Mouse (Mus musculus) myocyte (in vitro differentiated cells): Measurements from ENCODE around the gene Trpm5. TPM values are rescaled to one million over a fixed set of nuclear protein-coding genes. Genes with fewer than 3 reads are reported as not detected.
A peak's percentile ranks its signal among the peaks of the same experiment; 100 is the strongest.

Experiments used
- H3K27me3 ChIP-seq: one replicate; pipeline ENCODE4 v1.6.1; 2011; ENCODE audit not compliant: control insufficient read depth, insufficient read depth, insufficient read length
- H3K36me3 ChIP-seq: one replicate; pipeline ENCODE4 v1.6.1; 2011; ENCODE audit not compliant: control insufficient read depth, insufficient read depth
- H3K4me2 ChIP-seq: one replicate; pipeline ENCODE4 v1.6.1; 2011; ENCODE audit warnings: low read depth, control low read depth
- H3K4me3 ChIP-seq: one replicate; pipeline ENCODE4 v1.5.1; 2011; ENCODE audit warnings: mild to moderate bottlenecking, control low read depth, moderate library complexity
- H3K79me2 ChIP-seq: one replicate; pipeline ENCODE4 v1.6.1; 2011; ENCODE audit not compliant: control insufficient read depth, insufficient read depth
- H3ac ChIP-seq: one replicate; pipeline ENCODE4 v1.6.1; 2011; ENCODE audit not compliant: control insufficient read depth, insufficient read length
- CEBPB ChIP-seq: IDR thresholded peaks from 2 replicates; pipeline ENCODE4 v1.6.1; 2011; ENCODE audit warnings: mild to moderate bottlenecking, moderate library complexity; ENCODE audit not compliant: poor library complexity, insufficient read depth, severe bottlenecking
- E2F4 ChIP-seq: IDR thresholded peaks from one replicate; pipeline ENCODE4 v1.6.1; 2011; ENCODE audit warnings: mild to moderate bottlenecking, control low read depth, moderate library complexity; ENCODE audit not compliant: insufficient read depth
- MAX ChIP-seq: IDR thresholded peaks from one replicate; pipeline ENCODE4 v1.6.1; 2011; ENCODE audit warnings: low read depth, mild to moderate bottlenecking, control low read depth
- MYOD1 ChIP-seq, 3 experiments: IDR thresholded peaks; one replicate each; pipeline ENCODE4 v1.6.1; 2011; ENCODE audit warnings: control low read depth in 2 of 3, low read depth in 2 of 3, mild to moderate bottlenecking in 2 of 3, moderate library complexity in 1 of 3; ENCODE audit not compliant: insufficient read length in 2 of 3, control insufficient read depth in 1 of 3
- MYOG ChIP-seq, 3 experiments: IDR thresholded peaks; one replicate each; pipeline ENCODE4 v1.6.1; 2011; ENCODE audit warnings: control low read depth in 2 of 3, low read depth in 2 of 3, mild to moderate bottlenecking in 2 of 3; ENCODE audit not compliant: insufficient read length in 2 of 3, control insufficient read depth in 1 of 3, insufficient read depth in 1 of 3
- POLR2A ChIP-seq: IDR thresholded peaks from one replicate; pipeline ENCODE4 v1.6.1; 2011; ENCODE audit warnings: low read depth, mild to moderate bottlenecking, control low read depth, moderate library complexity; ENCODE audit not compliant: insufficient read length
- POLR2AphosphoS2 ChIP-seq: IDR thresholded peaks from one replicate; pipeline ENCODE4 v1.6.1; 2011; ENCODE audit warnings: low read depth, control low read depth; ENCODE audit not compliant: insufficient read length
- REST ChIP-seq: IDR thresholded peaks from one replicate; pipeline ENCODE4 v1.6.1; 2011; ENCODE audit warnings: mild to moderate bottlenecking, control low read depth, moderate library complexity; ENCODE audit not compliant: insufficient read depth, insufficient read length
- SRF ChIP-seq: IDR thresholded peaks from one replicate; pipeline ENCODE4 v1.6.1; 2011; ENCODE audit warnings: low read depth; ENCODE audit not compliant: control insufficient read depth, insufficient read length
- TCF12 ChIP-seq: IDR thresholded peaks from one replicate; pipeline ENCODE4 v1.6.1; 2011; ENCODE audit warnings: mild to moderate bottlenecking, control low read depth; ENCODE audit not compliant: poor library complexity, insufficient read depth, severe bottlenecking
- TCF3 ChIP-seq: IDR thresholded peaks from one replicate; pipeline ENCODE4 v1.6.1; 2011; ENCODE audit warnings: low read depth, control low read depth; ENCODE audit not compliant: insufficient read length
- USF1 ChIP-seq: IDR thresholded peaks from one replicate; pipeline ENCODE4 v1.6.1; 2011; ENCODE audit warnings: low read depth, mild to moderate bottlenecking, control low read depth, moderate library complexity
- polyA plus RNA-seq: library from polyadenylated mRNA; unstranded; fragments of >200 nt; fragmentation: generic; extraction: Trizol; gene quantifications from one replicate; pipeline ENCODE4 v1.2.1, GENCODE M21; 2012; ENCODE audit warnings: missing spikeins

Trpm5 gene
- polyA plus RNA-seq, 1 experiment: 6.9 TPM

DNA sequence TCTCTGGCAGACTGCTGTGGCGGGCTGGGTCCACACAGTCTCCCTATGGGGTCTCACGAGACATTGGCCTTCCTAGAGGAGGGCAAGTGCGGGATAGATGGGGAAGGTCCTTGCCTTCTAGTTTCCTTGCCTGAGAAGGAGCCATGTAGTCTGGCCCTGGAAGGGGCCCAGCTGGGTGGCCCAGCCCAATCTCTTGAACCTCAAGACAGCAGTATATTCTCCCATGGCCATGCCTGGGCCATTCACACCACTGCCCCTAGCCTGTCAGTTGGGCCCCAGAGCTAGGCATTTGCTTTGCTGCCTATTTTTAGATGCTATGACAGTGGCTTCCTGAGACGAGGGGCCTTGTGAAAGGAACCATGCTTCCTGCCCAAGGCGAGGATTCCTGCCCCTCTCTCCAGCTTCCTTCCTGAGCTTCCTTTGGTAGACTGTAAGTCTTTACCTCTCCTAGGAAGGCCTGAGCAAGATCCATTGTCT, 36.2 kb downstream of the Trpm5 start:
- no peaks in the 10 kb centered on the region for H3K27me3 ChIP-seq
- H3K4me2 ChIP-seq: peak overlapping the region; percentile 99
- H3ac ChIP-seq: no peak overlapping the region
- H3K36me3 ChIP-seq: peaks cover 34% of the 10 kb centered on the region
- no peak overlapping the region for H3K4me3 ChIP-seq
- no peak for TF ChIP-seq POLR2AphosphoS2
- TF ChIP-seq MYOG (IDR thresholded peaks at IDR 0.05; ENCODE audit: control insufficient read depth in 1 of 3, insufficient read depth in 1 of 3, insufficient read length in 2 of 3, low read depth in 2 of 3): peak in 1 of 3 experiments; percentile 43
- peaks cover 88% of the 10 kb centered on the region for H3K79me2 ChIP-seq

DNA sequence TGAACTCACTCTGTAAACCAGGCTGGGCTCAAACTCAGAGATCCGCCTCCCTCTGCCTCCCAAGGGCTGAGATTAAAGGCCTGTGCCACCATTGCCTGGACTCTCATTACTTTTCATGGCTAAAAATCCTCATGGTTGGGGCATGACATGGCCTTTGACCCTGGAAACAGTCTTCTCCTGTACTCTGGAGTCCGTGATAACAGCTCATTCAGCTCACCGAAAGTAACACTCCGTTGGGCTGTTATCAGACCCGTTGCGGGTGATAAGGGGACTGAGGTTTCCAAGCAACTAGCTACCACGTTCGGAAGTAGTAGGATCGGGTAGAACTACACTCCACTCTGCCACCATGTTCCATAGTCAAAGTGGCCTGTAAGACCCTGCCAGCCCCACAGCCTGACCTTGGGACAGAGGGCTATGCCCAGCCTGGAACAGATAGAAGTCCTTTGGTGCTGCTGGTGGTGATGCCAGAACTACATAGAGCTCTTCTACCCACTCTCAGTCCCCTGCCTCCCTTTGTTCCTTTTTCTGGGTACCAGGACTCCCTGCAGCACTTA, 36.7 kb downstream of the Trpm5 start:
- Histone ChIP-seq H3K36me3 (peaks cover 30% of the 10 kb centered on the region), H3ac (no peak overlapping the region), H3K4me2 (peak overlapping the region; percentile 99), H3K27me3 (no peaks in the 10 kb centered on the region), H3K4me3 (no peak overlapping the region), H3K79me2 (peaks cover 92% of the 10 kb centered on the region)
- TF ChIP-seq TCF12 (no peak), USF1 (no peak), CEBPB (no peak), TCF3 (no peak), MAX (no peak), REST (no peak), SRF (no peak), MYOG (IDR thresholded peaks at IDR 0.05; ENCODE audit: control insufficient read depth in 1 of 3, insufficient read depth in 1 of 3, insufficient read length in 2 of 3, low read depth in 2 of 3) (no peak), E2F4 (no peak), MYOD1 (IDR thresholded peaks at IDR 0.05; ENCODE audit: control insufficient read depth in 1 of 3, insufficient read length in 2 of 3, low read depth in 2 of 3) (no peak), POLR2A (no peak), POLR2AphosphoS2 (no peak)

DNA sequence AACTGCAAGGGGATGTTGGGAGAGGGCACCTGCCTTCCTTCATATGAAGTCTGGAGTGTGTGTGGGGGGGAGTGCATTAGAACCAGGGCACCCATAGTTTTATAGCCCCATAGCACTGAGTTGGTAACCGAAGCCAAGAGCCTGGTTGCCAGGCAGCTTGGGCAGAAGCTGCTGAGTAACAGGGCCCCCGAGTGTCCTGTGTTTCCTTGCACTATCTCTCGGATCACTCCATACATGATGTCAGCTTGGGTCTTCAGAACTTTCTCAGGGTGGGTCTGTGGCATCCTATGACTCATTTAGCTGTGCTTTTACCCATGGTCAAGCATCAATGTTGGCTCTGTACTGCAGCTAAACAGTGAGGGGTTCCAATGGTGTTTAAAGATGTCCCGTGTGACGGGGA, 37.4 kb downstream of the Trpm5 start:
- Histone ChIP-seq H3K36me3 (peaks cover 27% of the 10 kb centered on the region), H3K79me2 (peaks cover 92% of the 10 kb centered on the region), H3K4me2 (peak overlapping the region; percentile 99), H3K27me3 (no peaks in the 10 kb centered on the region), H3K4me3 (peak overlapping the region; percentile 99), H3ac (no peak overlapping the region)
- TF ChIP-seq TCF3 (no peak), E2F4 (no peak), MYOD1 (IDR thresholded peaks at IDR 0.05; ENCODE audit: control insufficient read depth in 1 of 3, insufficient read length in 2 of 3, low read depth in 2 of 3) (no peak)

- Histone ChIP-seq H3K4me2 (peak overlapping the region; percentile 99), H3K27me3 (no peaks in the 10 kb centered on the region), H3K36me3 (peaks cover 13% of the 10 kb centered on the region), H3ac (peak overlapping the region; percentile 95), H3K79me2 (peaks cover 78% of the 10 kb centered on the region), H3K4me3 (peak overlapping the region; percentile 99)
- TF ChIP-seq E2F4: no peak
- TF ChIP-seq TCF12: no peak
- TF ChIP-seq MYOG (IDR thresholded peaks at IDR 0.05; ENCODE audit: control insufficient read depth in 1 of 3, insufficient read depth in 1 of 3, insufficient read length in 2 of 3, low read depth in 2 of 3): no peak
- TF ChIP-seq MAX: no peak
- TF ChIP-seq TCF3: no peak
- TF ChIP-seq POLR2A: peak; percentile 47
- TF ChIP-seq SRF: no peak
- no peak for TF ChIP-seq USF1
- peak; percentile 46 for TF ChIP-seq POLR2AphosphoS2
- peak in 1 of 3 experiments; percentile 25 for TF ChIP-seq MYOD1 (IDR thresholded peaks at IDR 0.05; ENCODE audit: control insufficient read depth in 1 of 3, insufficient read length in 2 of 3, low read depth in 2 of 3)
- TF ChIP-seq CEBPB: no peak
- TF ChIP-seq REST: no peak
Observed at GRCm38 (mm10) chr7:143055499-143056186, 38.8 kb downstream of the Trpm5 start.

DNA sequence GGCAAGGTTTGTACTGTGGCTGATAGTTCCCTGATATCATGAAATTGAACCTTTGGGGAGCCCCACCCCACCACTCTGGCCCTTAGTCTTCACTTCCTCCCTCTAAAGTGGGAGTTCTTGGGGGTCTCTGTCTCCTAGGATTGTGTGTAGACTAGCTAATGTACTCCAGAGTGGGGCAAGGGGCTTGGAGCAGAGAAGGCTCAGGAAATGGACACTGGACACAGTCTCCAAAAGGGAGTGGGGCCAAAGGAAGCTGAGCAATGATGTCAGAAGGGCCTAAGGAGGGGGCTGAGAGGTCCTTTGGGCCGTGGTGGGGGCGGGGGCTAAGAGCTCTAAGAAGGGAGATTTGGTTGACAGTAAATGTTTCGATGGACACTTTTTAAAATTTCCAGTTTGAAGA, 39.4 kb downstream of the Trpm5 start:
- TF ChIP-seq MYOD1 (IDR thresholded peaks at IDR 0.05; ENCODE audit: control insufficient read depth in 1 of 3, insufficient read length in 2 of 3, low read depth in 2 of 3) (no peak), MAX (no peak), POLR2A (no peak), TCF3 (no peak), SRF (no peak), POLR2AphosphoS2 (no peak), CEBPB (no peak), TCF12 (no peak), REST (no peak), USF1 (no peak), MYOG (IDR thresholded peaks at IDR 0.05; ENCODE audit: control insufficient read depth in 1 of 3, insufficient read depth in 1 of 3, insufficient read length in 2 of 3, low read depth in 2 of 3) (no peak), E2F4 (no peak)
- Histone ChIP-seq H3K27me3 (no peaks in the 10 kb centered on the region), H3ac (peak overlapping the region; percentile 95), H3K4me3 (peak overlapping the region; percentile 99), H3K36me3 (peaks cover 10% of the 10 kb centered on the region), H3K79me2 (peaks cover 71% of the 10 kb centered on the region), H3K4me2 (peak overlapping the region; percentile 99)
